Mouse (Mus musculus) hematopoietic stem cell, adult 5-6 weeks (primary cell): ENCODE data around the gene Cd164. TPM values are rescaled to one million over a fixed set of nuclear protein-coding genes. Genes with fewer than 3 reads are reported as not detected.

ENCODE experiments used
- ATAC-seq, 2 experiments: fragments of 125-278 bp in 1 of 2; replicated peaks in 1 of 2; 2 replicates each; pipeline ENCODE4 v1.8.0; 2016 to 2017; ENCODE audit warnings: inconsistent platforms in 2 of 2, mild to moderate bottlenecking in 2 of 2, moderate number of reproducible peaks in 2 of 2, low read depth in 1 of 2, moderate TSS enrichment in 1 of 2; ENCODE audit not compliant: low FRiP score in 2 of 2, poor library complexity in 2 of 2, severe bottlenecking in 2 of 2, insufficient read depth in 1 of 2, low TSS enrichment in 1 of 2
- total RNA-seq: library from RNA; stranded (forward); fragments of 172-1452, 232-1000 nt; gene quantifications from 2 replicates; pipeline ENCODE4 v1.2.3, GENCODE M21; 2017

The Cd164 gene
- total RNA-seq, 1 experiment from 2014 or later: 160 TPM

- peak; percentile 94 to 96 for ATAC-seq
Observed at GRCm38 (mm10) chr10:41489708-41490517, 29.3 kb upstream of the Cd164 start, which contains the start of the genes Smpd2 and Ppil6. Gene Smpd2 (minus strand): TSS chr10:41490369. Gene Ppil6 (plus strand): TSS chr10:41490439.

- ATAC-seq: no peak
Observed at GRCm38 (mm10) chr10:41490518-41490873, 28.7 kb upstream of the Cd164 start.

GRCm38 (mm10) chr10:41491111-41491510, 28.1 kb upstream of the Cd164 start:
- no peak for ATAC-seq

DNA sequence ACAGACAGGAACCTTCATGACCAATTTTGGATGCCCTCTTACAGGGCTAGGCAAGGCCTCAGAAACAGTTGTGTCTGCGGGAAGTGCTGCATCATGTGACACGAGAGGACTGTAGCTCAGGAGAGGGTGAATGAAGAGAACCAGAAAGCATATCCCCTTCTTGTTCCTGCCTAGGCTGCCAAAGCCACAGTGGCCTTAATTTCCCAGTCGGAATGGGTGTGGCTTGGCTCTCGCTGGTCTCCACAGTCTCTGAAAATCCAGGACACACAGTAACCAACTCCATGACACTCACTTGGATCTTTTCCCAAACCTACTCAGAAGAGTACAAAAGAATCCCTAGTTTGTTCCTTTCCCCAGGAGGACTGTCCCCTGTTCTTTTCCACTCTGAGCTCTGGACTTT, 18.3 kb upstream of the Cd164 start:
- no peak for ATAC-seq

GRCm38 (mm10) chr10:41504996-41505395, 14.2 kb upstream of the Cd164 start:
- no peak for ATAC-seq

- peak; percentile 77 to 86 for ATAC-seq
Observed at GRCm38 (mm10) chr10:41505446-41505845, 13.8 kb upstream of the Cd164 start.

DNA sequence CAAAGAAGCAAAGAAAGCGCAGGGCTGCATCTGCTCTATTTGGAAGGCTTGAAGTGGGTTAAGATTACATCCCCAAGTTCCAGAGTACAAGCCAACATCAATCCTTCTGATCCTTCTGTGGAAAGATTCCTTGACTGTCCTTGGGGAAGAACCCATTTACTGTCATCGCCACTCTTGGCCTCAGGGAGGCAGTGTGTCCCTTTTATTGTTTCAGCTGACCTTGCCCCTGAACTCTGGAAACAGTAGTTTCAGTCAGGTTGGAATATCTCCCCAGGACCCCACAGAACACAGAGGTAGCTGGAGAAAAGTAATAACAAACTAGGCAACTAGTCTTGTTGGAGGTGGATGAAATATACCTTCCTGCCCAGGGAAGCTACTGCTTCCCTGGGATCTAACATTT, 10.1 kb upstream of the Cd164 start:
- peak; percentile 37 to 53; a peak in 1 of 4 replicates for ATAC-seq

- ATAC-seq: no peak
Observed at GRCm38 (mm10) chr10:41514301-41514700, 4.9 kb upstream of the Cd164 start.

DNA sequence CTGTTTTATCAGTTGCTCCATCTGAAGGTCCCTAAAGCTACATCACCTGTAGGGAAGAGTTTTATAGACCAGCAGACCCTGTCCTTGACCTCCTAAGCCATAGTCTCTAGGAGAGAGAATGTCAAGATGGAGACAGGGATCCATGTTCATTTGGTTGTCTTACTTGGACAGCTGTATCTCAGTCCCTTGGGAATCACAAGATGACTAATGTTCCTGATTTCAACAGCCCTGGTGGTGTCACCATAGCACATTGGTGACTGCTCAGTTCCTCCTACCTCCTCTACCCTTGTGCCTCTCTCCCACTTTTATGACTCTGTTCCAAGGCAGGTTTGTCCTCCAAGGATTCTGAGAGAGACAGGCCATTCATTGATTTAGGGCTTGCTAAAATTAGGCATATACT, 4.3 kb upstream of the Cd164 start:
- ATAC-seq: no peak

DNA sequence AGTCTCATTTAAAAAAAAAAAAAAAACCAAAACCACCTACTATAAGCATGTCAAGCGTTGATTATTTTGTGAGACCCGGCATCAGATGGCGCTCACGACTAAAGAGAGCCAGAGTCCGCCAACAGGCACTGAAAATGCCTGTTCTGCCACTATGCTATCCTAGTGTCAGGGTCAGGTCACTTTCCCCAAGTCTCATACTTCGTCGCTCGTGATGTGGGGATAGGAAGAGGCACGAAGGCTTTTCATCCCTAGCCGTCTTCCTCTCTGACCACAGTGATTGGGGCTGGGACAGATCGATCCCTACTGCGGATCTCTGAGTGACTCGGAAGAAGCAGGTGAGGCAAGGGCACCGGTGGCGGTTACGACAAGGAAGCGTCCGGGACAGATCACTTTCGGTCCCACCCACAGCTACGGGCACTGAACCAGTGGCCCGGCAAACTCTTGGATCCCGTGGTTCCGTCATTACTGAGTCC, 670 bp upstream of the Cd164 start:
- peak; percentile 68 to 79 for ATAC-seq

DNA sequence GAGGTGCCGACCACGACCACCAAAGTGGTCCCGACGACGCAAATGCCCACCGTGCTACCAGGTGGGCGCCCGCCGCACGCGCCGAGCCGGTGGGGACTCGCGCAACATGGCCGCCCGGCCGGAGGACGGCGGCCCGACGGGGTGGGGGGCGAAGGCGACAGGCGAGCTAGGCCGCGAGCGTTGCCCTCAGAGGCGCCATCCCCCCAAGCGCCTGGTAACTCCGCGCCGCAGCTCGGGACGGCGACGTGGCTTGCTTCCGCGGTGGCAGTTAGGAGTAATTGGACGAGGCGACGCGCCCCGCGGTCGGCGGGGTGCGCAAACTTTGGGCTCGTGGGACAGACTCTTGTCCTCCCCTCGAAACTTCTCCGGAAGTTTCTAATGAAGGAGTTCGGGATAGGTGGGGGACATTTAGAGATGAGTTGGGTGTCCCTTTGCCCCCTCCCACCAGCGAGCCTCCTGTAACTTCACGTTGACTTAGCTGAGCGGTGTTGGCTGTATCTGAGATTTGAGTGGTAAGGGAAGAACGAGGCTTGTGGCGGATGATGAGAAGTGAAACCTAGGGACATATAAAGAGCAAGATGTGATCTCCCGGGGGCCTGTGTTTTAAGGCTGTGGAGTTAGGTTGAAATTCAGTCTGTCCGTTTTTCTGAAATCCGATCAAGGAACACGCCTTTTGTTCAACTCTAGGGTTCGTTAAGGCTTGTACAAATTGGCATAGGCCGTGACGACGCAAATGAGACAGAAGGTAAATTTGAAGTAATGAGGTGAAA, 611 bp downstream of the Cd164 start:
- ATAC-seq: peak in 1 of 2 experiments; percentile 14; a peak in 2 of 4 replicates

DNA sequence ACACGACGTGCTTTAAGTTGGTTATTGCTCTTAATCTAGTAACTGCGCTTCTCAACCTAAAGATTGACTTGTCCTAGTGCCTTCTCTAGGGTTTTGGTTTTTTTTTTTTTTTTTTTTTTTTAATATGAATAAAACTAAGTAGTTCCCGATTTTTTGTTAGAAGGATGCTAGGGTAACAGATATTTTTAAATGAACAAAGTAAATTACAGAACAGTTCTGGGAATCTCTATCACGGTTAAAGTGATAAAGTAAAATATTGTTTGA, 1.1 kb downstream of the Cd164 start:
- ATAC-seq: no peak

DNA sequence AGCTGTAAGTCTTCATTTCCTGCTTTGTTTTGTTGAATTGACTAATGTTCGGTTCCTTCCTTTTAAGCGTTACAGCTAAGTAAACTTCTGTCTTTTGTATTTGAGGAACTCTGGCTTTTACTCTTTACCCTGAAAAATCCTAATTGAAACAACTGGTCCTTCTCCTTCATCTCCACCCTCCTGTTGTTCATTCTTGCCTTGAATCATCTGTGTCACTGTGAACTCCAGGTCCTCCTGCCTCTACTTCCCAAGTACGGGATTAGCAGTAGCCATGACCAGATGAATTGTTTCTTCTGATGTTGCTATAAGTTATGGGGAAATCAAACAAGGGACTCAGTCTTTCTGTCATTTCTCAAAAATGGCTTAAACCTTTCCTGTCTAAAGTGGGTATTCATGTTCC, 4.2 kb downstream of the Cd164 start:
- ATAC-seq: no peak

- no peak for ATAC-seq
Observed at GRCm38 (mm10) chr10:41525696-41526095, 6.5 kb downstream of the Cd164 start.

DNA sequence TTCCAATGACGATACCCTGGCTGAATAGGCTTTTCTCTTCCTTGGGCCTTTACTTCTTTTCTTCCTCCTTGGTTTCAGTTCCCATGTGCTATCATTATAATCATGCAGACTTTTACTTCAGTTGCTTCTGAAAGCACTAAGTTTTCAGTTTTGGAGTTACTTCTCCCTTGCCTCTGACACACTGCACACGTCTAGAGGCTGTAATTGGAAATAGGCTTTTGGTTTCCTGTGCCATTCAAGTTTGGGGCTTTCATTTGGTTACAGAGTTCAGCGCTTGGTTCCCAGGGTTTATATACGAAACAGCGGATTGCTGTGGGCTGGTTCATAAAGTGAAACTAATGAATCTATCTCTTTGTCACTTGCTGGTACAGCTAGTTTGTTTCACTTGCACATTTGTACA, 10.8 kb downstream of the Cd164 start:
- ATAC-seq: peak; percentile 53 to 69; a peak in 3 of 4 replicates

GRCm38 (mm10) chr10:41535991-41536390, 16.8 kb downstream of the Cd164 start:
- ATAC-seq: no peak

GRCm38 (mm10) chr10:41536714-41537113, 17.5 kb downstream of the Cd164 start:
- ATAC-seq: no peak

DNA sequence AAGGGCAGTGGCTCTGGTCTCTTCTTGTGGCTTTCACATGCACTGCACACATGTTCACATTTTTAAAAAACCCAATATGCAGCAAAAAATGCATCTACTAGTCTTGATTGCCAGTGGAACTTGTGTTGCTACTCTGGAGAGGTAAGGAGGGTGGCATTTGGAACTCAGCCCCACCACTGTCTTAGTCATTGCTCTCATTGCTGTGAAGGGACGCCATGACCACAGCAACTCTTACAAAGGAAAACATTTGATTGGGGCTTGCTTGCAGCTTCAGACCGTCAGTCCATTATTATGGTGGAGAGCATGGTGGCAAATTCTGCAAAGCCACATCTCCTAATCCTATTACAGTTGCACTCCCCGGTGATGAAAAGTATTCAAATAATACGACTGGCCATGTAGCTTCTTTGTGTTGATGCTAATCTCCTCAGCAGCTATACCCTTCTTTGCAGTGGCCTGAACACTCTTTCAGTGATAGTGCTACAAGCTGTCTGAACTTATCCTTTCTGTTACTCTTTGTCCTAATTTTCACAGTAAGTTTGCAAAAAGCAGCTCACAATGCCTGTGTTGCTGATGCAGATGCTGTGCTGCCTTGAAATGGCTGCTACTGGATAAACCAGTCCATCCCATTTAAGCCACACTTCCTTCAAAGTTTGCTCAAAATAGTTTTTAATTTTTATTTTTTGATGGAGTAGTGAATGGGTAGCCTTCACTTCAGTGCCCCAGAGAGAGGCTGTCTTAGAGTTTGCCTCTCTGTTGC, 18.2 kb downstream of the Cd164 start:
- ATAC-seq: no peak
